Mouse (Mus musculus) cerebellum, adult 18-20 months (tissue): ENCODE data around the gene 9430097D07Rik.

Experiments used
- DNase-seq, 2 experiments: peaks; one replicate each; pipeline ENCODE4 v3.0.0; 2021

The 9430097D07Rik gene

DNA sequence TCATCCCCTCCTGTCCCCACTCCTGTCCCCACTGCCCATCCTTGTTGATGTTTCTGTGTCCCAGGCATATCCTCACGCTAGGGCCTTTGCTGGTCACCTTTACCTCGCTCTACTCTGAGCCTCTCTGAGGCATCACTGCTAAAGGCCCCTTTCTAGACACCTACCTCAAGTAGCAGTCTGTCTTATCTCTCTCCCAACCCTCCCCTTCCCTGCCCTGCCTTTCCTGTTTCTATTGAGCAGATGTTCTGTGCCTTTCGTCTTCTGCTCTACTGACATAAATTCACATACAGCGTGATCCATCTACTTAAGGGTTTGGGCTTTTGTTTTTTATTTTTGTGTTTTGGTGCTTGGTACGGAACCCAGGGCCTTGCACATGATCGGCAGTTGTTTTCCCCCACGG, 19.5 kb downstream of the 9430097D07Rik start:
- DNase-seq = no peak

DNA sequence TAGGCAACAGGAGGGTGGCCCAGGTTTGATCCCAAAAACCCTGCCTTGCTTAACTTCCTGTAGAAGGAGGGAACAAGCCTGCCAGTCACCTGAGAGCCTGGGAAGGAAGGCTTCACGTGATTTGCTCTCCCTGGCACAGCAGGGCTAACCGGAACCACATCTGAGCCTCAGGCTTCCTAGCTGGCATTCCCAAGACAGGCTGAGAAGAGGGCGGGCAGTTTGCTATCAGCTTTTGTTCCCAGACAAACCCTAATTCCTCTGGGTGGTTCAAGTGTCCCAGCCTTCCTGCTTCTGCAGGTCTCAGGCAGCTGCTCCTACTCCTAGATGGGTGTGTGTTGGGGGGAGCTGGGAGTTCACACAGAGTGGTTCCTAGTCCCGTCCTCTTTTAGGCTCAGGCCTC, 20.0 kb downstream of the 9430097D07Rik start:
- DNase-seq = no peak

GRCm38 (mm10) chr2:32553592-32554148, 21.8 kb downstream of the 9430097D07Rik start:
- no peak for DNase-seq

- DNase-seq = no peak
Observed at GRCm38 (mm10) chr2:32551236-32551635, 24.2 kb downstream of the 9430097D07Rik start.

- DNase-seq = no peak
Observed at GRCm38 (mm10) chr2:32549764-32550163, 25.7 kb downstream of the 9430097D07Rik start.

DNA sequence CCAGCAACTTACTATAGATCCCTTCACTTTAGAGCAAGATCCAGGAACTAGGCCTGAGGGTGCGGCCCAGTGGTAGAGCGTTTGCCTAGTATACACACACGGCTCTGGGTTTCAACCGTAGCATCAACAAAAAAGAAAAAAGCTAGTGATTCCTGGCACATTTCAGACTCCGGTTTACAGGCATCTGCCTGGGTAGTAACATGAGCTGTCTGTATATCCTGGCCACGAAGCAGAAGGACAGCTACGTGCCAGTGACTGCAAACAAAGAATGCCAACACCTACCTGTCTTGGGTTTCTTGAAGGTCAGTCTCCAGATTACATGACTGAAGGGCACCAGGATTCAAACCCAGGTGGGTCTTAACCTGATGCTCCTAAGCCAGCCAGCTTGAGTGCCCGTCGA, 26.3 kb downstream of the 9430097D07Rik start:
- no peak for DNase-seq

GRCm38 (mm10) chr2:32547964-32548739, 27.3 kb downstream of the 9430097D07Rik start:
- no peak for DNase-seq

- DNase-seq = no peak
Observed at GRCm38 (mm10) chr2:32547380-32547779, 28.1 kb downstream of the 9430097D07Rik start.

GRCm38 (mm10) chr2:32546951-32547350, 28.5 kb downstream of the 9430097D07Rik start:
- DNase-seq = no peak

GRCm38 (mm10) chr2:32543031-32543449, 32.4 kb downstream of the 9430097D07Rik start:
- peak; percentile 44 to 58 for DNase-seq

- no peak for DNase-seq
Observed at GRCm38 (mm10) chr2:32541986-32542573, 33.4 kb downstream of the 9430097D07Rik start.

DNA sequence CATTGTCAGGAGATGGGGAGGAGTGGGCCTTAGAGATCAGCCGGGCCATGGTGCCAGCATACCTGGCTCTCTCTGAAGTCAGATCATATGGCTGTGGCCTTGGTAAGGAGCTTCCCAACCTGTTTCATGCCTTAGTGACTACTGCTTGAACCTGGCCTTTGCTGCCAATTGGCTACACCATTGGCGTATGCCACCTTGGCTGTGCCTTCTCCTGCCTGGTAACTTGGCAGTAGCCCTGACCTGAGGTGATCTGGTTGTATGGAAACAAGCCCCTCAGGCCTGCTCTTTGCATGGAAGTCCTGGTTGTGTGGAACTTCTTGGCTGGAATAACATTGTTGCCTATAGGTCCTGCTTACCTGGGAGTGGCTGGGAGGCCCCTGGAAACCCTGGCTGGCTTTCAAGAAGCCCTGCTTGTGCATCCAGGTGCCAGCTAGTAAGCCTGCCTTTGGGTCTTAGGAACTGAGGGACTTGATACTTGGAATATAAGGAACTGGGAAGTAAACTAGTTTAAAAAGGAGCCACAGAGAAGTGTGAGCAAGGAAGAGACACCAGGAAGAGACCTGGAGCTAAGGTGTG, 34.1 kb downstream of the 9430097D07Rik start:
- DNase-seq = peak; percentile 71 to 85

DNA sequence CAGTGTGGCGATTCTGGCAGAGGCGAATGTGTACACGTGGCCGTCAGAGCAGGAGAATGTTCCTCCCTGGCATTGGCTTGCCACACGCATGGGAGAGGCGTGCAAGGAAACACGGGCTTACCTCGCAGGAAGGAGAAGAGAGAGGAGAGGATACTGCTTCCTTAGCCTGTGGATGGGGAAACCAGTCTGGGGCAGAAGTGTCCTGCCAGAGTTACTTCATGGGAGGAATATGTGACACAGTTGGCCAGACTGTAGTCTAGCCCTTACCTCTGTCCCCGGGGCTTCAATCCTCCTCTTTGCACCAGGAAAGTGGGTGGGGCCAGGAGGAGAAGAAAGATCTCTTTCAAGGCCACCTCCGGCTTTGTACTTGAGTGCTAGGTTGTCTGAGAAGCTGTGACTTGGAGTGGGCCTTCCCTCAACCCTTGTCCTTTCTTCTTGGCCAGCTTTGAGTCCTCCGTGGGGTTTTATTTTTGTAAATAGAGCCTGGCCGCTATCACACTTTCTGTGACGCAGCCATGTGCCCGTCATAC, 36.0 kb downstream of the 9430097D07Rik start:
- no peak for DNase-seq

- DNase-seq = peak; percentile 31 to 41
Observed at GRCm38 (mm10) chr2:32538461-32538860, 37.0 kb downstream of the 9430097D07Rik start.

DNA sequence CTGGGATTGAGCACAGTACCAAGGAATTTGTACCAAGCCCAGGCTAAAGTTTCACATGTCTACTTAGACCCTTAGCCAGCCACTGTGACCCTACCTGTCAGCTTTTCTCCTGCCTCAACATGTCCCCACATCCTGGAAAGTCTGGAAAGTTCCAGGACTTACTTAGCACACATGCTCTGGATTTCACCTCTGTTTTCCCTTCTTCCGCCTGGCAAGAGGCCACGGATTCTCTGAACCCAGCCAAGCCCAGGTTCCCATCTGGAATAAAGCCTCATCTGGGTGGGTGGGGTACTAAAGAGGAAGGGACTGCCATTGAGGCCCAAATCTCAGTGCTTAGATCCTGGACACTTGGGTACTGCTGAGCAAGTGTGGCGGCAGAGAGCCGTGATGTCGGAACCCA, 37.5 kb downstream of the 9430097D07Rik start:
- no peak for DNase-seq

GRCm38 (mm10) chr2:32537360-32537905, 38.1 kb downstream of the 9430097D07Rik start:
- peak; percentile 39 to 44 for DNase-seq

DNA sequence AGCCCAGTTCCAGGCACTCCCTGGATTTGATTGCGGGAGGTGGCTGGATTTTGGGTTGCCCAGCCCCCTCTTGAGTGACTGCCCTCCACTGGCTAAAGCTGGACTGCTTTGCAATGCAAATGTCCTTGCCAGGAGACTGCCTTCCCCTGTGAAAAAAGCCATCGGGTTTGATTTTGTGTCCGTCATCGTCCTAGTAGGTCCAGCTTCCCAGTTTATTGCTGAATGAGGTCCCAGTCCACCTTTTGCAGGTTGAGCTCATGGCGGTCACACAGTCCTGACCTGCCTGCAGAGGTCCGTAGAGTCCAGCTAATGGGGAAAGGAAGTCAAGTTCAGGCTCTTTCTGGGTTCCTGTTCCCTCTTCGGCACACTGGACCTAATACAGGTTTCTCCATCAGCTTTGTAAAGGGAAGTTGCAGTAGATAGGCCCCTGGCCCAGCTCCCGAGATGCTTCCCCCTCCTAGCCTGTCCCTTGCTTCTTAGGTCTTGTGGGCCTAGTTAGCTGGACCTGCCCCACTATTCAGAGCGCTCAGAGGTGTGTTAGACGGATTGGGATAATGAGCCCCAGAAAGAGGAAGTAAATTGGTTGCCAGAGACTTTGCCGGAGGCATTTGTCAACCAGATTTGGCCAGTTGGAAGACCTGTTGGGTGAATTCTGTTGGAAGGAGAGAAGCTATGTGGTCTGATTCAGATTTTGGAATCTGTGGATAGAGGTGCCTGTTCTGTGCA, 38.7 kb downstream of the 9430097D07Rik start:
- DNase-seq = peak; percentile 73 to 75

- peak; percentile 66 to 75 for DNase-seq
Observed at GRCm38 (mm10) chr2:32536086-32536633, 39.3 kb downstream of the 9430097D07Rik start.

GRCm38 (mm10) chr2:32535501-32535991, 39.9 kb downstream of the 9430097D07Rik start:
- peak; percentile 51 to 77 for DNase-seq

DNA sequence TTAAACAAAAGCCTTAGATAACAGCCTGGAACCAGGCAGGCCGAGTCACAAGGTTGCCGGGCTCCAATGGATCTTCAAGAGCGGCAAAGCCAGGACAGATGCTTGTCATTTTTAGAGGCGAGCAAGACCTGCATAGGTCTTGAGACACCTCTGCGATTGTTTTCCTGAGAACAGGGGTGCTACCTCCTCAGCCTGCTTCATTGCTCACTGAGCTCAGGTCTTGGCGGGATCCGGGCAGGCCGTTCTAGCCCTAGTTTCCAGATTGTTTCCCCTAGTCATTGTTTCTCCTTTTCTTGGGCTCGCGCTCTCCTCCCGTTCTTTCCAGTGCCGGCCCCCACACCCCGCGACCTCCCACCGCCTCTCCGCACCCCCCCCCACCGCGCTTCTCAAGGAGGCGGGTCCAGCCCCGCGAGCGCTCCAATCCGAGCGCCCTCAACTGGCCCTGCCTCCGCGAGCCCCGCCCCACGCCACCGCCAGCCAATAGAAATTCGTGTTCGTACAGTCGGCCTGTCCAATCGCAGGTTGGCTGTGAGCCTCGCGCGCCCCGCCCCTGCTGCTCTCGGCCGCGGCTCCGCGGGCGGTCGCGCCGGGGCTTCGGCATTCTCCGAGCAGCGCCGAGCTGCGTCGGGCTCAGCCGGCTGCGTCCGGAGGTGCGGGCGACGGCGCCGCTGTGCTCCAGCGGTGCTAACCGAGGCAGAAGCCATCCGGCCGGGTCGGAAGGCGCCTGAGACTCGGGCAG, 40.6 kb downstream of the 9430097D07Rik start, which contains the start of gene Fam102a:
Gene Fam102a (plus strand): TSS at position 600 of the 739 bp plus-strand sequence.
- DNase-seq = peak; percentile 99 to 100
